Mouse (Mus musculus) ZHBTc4 (cell line): ENCODE results near the gene Cldn8.

ENCODE experiments used
- DNase-seq: peaks from one replicate; pipeline ENCODE4 v3.0.0-alpha.2; 2011; ENCODE audit warnings: low read depth, low spot score

Cldn8 gene

GRCm38 (mm10) chr16:88563045-88563913 lies at the start of gene Cldn8:
Cldn8 (minus strand) TSS chr16:88563183.
- DNase-seq, result no peak

DNA sequence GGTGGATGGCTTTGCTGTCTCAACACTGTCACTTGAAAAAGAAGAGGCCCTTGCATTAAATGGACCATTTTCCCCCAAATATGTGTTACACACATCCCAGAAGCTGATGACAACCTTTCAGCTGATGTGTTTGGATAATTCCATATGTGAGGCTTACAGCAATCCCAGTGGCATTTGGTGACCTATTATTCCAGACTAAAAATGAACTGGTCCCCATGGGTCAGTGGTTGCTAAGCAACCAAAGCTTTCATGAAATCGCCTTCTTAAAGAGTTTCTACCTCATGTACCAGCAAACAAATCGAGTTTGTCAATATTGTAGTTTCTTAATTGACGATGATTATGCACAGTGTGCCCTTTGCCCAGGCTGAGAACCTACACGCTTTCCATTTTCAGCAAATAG lies 49.7 kb upstream of the Cldn8 start:
- DNase-seq, result no peak

DNA sequence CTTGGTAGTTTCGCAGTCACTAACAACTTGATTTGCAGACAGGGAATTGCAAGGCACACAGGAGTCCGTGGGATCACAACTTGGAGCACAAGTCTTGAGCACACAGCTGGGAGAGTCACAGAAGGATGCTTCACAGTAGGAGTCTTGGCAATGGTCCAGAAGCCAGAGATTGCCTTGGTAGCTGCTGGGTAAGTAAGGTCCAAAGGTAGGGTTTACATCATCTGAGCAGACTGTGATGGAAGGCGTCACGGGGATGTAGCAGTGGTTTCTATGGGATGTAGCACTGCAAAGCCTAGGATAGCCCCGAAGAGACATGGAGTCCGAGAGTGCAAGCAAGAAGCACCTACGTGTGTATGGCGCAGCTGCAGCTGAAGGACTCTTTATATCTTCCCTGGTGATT lies 48.9 kb upstream of the Cldn8 start, which contains the start of gene Krtap24-1:
Gene Krtap24-1, minus strand, starts transcription at position 358 of the 400 bp plus-strand sequence.
- DNase-seq, result no peak

- no peak for DNase-seq
These were observed 41.6 kb upstream of the Cldn8 start for GRCm38 (mm10) chr16:88604570-88604969.

- no peak for DNase-seq
These were observed 39.5 kb upstream of the Cldn8 start for GRCm38 (mm10) chr16:88602464-88602863.

GRCm38 (mm10) chr16:88600303-88600702 lies 37.3 kb upstream of the Cldn8 start:
- DNase-seq, result no peak

DNA sequence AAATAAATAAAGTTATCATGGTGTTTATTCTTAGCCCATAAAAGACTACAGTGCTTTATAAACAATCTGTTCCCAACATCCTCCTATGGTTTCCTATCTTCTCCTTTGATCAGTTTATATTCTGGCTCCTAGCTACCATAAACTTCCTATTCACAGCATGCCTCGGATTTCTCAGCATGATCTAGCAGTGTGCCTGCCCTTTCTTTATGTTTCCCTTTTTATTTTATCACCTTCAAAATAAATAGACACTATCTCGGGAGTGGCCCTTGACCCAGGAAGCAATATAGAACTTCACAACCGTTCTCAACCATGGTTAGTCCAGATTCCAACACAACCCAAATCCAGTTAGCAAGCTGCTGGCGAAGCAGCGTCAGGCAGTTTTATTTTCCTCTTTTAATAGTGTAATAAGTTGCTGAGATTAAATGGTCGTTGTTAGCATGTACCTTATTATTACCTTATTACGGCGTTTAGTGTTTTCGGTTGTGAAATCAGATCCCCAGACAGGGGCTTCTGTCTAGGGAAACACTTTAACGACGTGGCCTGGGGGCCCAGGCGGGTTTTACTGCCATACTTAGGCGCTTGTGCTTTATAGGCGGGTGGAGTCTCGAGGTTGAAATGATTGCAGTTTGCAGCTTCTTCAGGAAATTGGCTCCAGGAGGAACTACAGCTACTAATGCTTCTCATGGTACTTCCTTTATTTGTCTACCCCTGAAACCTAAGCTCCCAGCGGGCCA lies 36.7 kb upstream of the Cldn8 start:
- DNase-seq, result no peak

DNA sequence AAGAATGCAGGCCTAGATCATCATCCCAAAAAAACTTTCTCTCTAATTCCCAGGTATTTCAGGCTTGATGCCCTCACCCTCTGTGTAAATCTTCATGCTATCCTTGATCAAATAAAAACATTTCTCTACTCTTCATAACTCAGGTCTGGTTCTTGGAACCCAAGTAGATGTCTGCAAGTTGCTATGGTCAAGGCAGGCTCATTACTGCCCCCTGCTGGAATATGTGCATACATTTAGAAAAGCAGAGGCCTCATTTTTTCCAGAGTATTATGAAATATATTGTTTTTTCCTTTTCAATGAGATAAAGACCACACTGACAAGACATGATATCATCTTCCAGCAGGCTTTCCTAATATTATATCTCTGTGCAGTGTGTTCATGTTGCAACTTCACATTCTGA lies 29.8 kb upstream of the Cldn8 start:
- DNase-seq, result peak; percentile 35

- no peak for DNase-seq
These were observed 20.4 kb upstream of the Cldn8 start for GRCm38 (mm10) chr16:88583338-88583737.

- no peak for DNase-seq
These were observed 13.1 kb upstream of the Cldn8 start for GRCm38 (mm10) chr16:88575885-88576679.

DNA sequence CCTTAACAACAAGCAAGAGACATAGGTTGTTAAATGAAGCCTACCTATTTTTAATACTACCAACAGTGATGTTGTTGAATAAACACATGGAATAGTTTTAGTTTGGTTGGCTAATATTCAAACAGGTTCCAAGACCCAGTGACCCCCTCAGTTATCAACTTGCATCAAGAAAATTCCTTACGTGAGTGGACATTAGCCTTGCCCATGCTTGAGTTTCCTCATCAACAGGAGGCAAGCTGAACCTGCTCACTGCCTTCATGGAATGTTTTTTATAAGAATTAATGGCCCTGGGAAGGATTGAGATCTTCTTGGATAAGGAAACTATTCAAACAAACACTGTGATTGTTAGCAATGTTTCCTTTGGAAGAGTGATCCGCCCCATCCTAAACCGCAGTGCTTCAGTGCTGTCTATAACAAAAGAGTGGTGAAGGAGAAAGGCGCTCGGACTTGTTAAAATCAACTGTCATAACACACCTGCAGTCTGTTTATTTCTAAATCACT lies 10.0 kb upstream of the Cldn8 start:
- DNase-seq, result no peak

DNA sequence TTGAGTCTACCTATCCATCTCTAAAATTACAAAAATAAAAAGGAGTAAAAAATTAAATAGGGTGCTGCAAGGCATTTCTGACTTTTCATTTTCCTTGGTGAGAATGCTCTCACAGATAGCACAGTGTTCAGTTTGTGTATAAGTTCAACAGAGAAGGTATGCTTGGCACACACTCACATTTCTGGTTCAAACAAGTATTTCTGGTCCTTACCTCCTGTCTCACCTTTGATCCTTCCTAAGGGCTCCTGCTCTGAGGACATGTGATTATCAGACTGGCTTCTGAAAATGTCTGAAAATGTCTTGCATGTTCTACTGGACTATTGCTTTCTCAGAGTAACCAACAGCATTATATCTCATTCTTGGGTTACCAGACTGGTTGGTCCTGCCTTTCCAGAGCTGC lies 7.2 kb upstream of the Cldn8 start:
- no peak for DNase-seq

DNA sequence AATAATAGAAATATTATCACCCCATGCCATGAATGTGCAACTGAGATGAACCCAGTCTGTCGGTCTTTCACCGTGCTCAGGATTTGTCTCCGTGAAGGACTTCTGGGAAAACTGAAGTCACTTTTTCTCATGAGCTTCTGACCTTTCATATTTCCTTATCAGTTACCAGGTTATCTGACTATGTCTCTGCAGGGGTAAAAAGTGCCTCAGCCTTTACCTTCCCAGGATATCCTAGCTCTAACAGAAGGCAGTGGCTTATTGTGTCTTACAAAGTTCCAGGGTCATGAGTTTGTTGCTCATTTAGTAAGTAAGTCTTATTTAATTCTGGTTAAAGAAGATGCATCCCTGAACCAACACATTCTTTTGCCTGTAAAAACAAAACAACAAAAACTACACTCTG lies 6.7 kb upstream of the Cldn8 start:
- no peak for DNase-seq

- no peak for DNase-seq
These were observed 6.1 kb upstream of the Cldn8 start for GRCm38 (mm10) chr16:88569096-88569495.

DNA sequence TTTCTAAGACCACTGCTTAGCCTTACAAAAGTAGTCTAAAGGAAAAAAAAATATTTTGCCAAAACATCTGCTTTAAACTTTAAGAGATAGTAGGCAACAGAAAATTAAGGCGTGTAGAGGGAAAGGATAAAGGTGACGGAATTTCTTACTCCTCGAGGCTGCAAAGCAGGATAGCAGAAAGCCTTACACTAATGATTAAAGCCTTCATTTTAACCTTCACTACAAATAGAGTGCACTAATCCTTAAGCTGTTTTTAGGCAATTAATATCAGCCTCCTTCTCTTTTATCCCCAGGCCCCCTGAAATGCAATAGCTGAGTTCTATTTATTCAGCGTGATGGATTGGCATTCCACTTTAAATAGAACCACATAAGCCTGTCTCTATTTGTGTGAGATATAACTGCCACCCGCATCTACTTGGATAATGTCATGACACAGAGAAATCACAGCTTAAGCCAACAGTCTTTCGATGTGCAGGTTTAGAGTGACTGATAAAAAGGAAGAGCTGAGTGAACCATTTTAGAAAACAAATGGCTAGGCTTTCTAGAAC lies 1.3 kb downstream of the Cldn8 start:
- no peak for DNase-seq

DNA sequence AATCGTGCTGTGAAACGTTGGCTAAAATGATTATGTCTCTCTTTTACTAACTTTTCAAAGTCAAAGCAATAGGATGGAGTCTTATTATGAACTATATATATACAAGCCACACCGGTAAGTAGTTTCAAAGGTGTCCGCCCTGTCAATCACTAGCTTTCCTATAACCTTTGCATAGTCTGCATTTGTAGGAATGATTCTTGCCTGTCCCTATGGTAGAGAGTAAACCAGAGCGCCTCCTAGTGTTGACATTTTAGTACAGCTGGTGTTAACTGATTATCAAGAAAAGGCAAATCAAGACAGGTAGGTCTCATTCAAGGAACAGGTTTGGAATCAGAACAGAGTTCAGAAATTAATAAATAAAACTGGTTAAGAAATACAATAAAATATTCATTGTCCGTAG lies 20.5 kb downstream of the Cldn8 start:
- DNase-seq, result peak; percentile 54

GRCm38 (mm10) chr16:88539841-88540487 lies 23.0 kb downstream of the Cldn8 start:
- no peak for DNase-seq

GRCm38 (mm10) chr16:88511348-88511747 lies 51.6 kb downstream of the Cldn8 start:
- no peak for DNase-seq
